Mouse (Mus musculus): ENCODE results near the gene Zfp385b. TPM values are rescaled to one million over a fixed set of nuclear protein-coding genes. Genes with fewer than 3 reads are reported as not detected.

The Zfp385b gene
- polyA plus RNA-seq, 1 experiment from 2014 or later = 6.8 TPM

DNA sequence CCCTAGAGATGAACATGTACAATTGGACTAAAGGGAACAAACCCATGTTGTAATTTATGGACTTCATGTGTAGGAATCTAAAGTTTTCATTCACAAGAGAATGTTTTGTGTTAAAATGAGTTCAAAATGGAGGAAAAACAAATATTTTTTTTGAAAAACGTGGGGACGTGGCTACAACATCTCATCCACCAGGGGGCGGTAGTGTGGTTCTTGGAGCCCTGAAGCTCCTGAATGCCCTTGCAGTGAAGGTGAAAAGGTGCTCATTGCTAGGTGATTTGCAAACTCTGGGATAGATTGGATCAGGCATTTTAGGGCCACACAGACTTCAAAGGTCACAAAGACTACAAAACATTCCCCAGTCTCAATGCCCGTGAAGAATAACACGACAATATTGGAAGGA, 432.9 kb downstream of the Zfp385b start:
- Histone ChIP-seq H3K36me3 (replicated peaks; ENCODE audit: insufficient read depth, low read length) (no peaks in the 10 kb centered on the region), H3K4me2 (ENCODE audit: low read depth, low read length) (no peak overlapping the region), H3K9ac (replicated peaks) (no peak overlapping the region), H3K27me3 (ENCODE audit: insufficient read depth, low read length) (no peaks in the 10 kb centered on the region), H3K4me3 (ENCODE audit: low read depth, low read length) (no peak overlapping the region), H3K4me1 (ENCODE audit: insufficient read depth) (no peaks in the 10 kb centered on the region), H3K27ac (ENCODE audit: low read depth) (no peak overlapping the region), H3K9me3 (ENCODE audit: low read length) (no peaks in the 10 kb centered on the region)
- peak; percentile 69 for DNase-seq
- TF ChIP-seq EP300 (IDR thresholded peaks at IDR 0.05; ENCODE audit: low read depth) (no peak), CTCF (IDR thresholded peaks at IDR 0.05; ENCODE audit: low read depth) (peak; percentile 75)
- 22% methylated on average over 5 of the region's 5 CpGs for WGBS (ENCODE audit: insufficient replicate concordance)
- no peak for ATAC-seq

- Histone ChIP-seq H3K27ac (ENCODE audit: low read depth) (no peak overlapping the region), H3K36me3 (replicated peaks; ENCODE audit: insufficient read depth, low read length) (no peaks in the 10 kb centered on the region), H3K4me1 (ENCODE audit: insufficient read depth) (no peaks in the 10 kb centered on the region), H3K9me3 (ENCODE audit: low read length) (no peaks in the 10 kb centered on the region), H3K27me3 (ENCODE audit: insufficient read depth, low read length) (no peaks in the 10 kb centered on the region), H3K4me3 (ENCODE audit: low read depth, low read length) (no peak overlapping the region), H3K4me2 (ENCODE audit: low read depth, low read length) (no peak overlapping the region), H3K9ac (replicated peaks) (no peak overlapping the region)
- TF ChIP-seq EP300 (IDR thresholded peaks at IDR 0.05; ENCODE audit: low read depth) (no peak), CTCF (IDR thresholded peaks at IDR 0.05; ENCODE audit: low read depth) (no peak)
- WGBS (ENCODE audit: insufficient replicate concordance) = 67% methylated on average over 5 of the region's 5 CpGs
- ATAC-seq (no peak), DNase-seq (no peak)
Measured at GRCm38 (mm10) chr2:77382766-77383165, 436.7 kb downstream of the Zfp385b start.

- no peak for ATAC-seq
- 86% methylated on average over 1 of the region's 1 CpGs for WGBS (ENCODE audit: insufficient replicate concordance)
- Histone ChIP-seq H3K9me3 (ENCODE audit: low read length) (no peaks in the 10 kb centered on the region), H3K4me2 (ENCODE audit: low read depth, low read length) (no peak overlapping the region), H3K27ac (ENCODE audit: low read depth) (no peak overlapping the region), H3K27me3 (ENCODE audit: insufficient read depth, low read length) (no peaks in the 10 kb centered on the region), H3K4me3 (ENCODE audit: low read depth, low read length) (no peak overlapping the region), H3K9ac (replicated peaks) (no peak overlapping the region), H3K4me1 (ENCODE audit: insufficient read depth) (no peaks in the 10 kb centered on the region), H3K36me3 (replicated peaks; ENCODE audit: insufficient read depth, low read length) (no peaks in the 10 kb centered on the region)
- no peak for DNase-seq
- TF ChIP-seq EP300 (IDR thresholded peaks at IDR 0.05; ENCODE audit: low read depth) (no peak), CTCF (IDR thresholded peaks at IDR 0.05; ENCODE audit: low read depth) (no peak)
Measured at GRCm38 (mm10) chr2:77379907-77380306, 439.5 kb downstream of the Zfp385b start.

DNA sequence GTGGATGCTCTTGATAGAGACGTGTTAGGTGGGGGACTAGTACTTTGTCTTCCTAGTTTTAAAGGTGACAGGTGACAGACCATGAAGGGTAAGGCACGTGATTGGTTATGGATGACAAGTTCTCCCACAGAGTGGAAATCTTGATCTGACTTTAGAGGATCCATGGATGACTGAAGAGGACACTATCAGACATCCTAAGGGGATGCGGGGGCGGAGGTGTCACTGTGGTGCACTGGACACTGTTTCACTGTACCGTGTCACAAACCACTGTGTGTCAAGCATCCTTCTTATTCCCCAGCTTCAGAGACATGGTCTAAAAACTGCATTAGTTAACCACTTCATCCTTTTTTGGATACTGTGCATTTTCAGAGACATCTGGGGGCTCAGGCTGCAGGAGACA, 440.1 kb downstream of the Zfp385b start:
- no peak for DNase-seq
- Histone ChIP-seq H3K36me3 (replicated peaks; ENCODE audit: insufficient read depth, low read length) (no peaks in the 10 kb centered on the region), H3K4me1 (ENCODE audit: insufficient read depth) (no peaks in the 10 kb centered on the region), H3K27me3 (ENCODE audit: insufficient read depth, low read length) (no peaks in the 10 kb centered on the region), H3K4me2 (ENCODE audit: low read depth, low read length) (no peak overlapping the region), H3K4me3 (ENCODE audit: low read depth, low read length) (no peak overlapping the region), H3K9ac (replicated peaks) (no peak overlapping the region), H3K9me3 (ENCODE audit: low read length) (no peaks in the 10 kb centered on the region), H3K27ac (ENCODE audit: low read depth) (no peak overlapping the region)
- TF ChIP-seq EP300 (IDR thresholded peaks at IDR 0.05; ENCODE audit: low read depth) (no peak), CTCF (IDR thresholded peaks at IDR 0.05; ENCODE audit: low read depth) (no peak)
- WGBS (ENCODE audit: insufficient replicate concordance) = 80% methylated on average over 5 of the region's 5 CpGs
- ATAC-seq = no peak

GRCm38 (mm10) chr2:77376823-77377222, 442.6 kb downstream of the Zfp385b start:
- no peak for TF ChIP-seq EP300 (IDR thresholded peaks at IDR 0.05; ENCODE audit: low read depth)
- no peak for TF ChIP-seq CTCF (IDR thresholded peaks at IDR 0.05; ENCODE audit: low read depth)
- Histone ChIP-seq H3K27ac (ENCODE audit: low read depth) (no peak overlapping the region), H3K4me1 (ENCODE audit: insufficient read depth) (no peaks in the 10 kb centered on the region), H3K36me3 (replicated peaks; ENCODE audit: insufficient read depth, low read length) (no peaks in the 10 kb centered on the region), H3K9me3 (ENCODE audit: low read length) (no peaks in the 10 kb centered on the region), H3K9ac (replicated peaks) (no peak overlapping the region), H3K4me3 (ENCODE audit: low read depth, low read length) (no peak overlapping the region), H3K27me3 (ENCODE audit: insufficient read depth, low read length) (no peaks in the 10 kb centered on the region), H3K4me2 (ENCODE audit: low read depth, low read length) (no peak overlapping the region)
- no peak for DNase-seq
- ATAC-seq = no peak
- 60% methylated on average over 9 of the region's 9 CpGs for WGBS (ENCODE audit: insufficient replicate concordance)

DNA sequence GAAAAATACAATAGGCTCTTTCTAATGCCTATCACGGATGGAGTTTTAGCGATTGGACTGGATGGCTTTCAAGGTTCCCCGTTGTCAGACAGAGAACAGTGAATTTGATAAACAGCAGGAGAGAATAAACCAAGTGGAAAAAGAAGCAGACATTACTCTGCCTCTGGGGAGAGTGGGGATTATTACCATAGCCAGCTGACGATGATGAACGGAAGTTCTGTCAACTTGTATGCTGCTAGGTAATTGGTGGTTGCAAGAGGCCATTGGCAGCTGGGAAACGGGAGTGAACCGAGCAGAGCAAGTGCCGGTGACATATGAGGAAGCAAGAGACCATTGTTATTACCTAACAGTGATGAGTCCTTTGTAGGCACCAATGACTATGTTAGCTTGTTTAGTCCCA, 444.3 kb downstream of the Zfp385b start:
- H3K36me3 ChIP-seq (replicated peaks; ENCODE audit: insufficient read depth, low read length) = no peaks in the 10 kb centered on the region
- ATAC-seq = no peak
- no peak overlapping the region for H3K9ac ChIP-seq (replicated peaks)
- H3K27ac ChIP-seq (ENCODE audit: low read depth) = no peak overlapping the region
- H3K4me3 ChIP-seq (ENCODE audit: low read depth, low read length) = no peak overlapping the region
- no peak overlapping the region for H3K4me2 ChIP-seq (ENCODE audit: low read depth, low read length)
- no peaks in the 10 kb centered on the region for H3K27me3 ChIP-seq (ENCODE audit: insufficient read depth, low read length)
- TF ChIP-seq EP300 (IDR thresholded peaks at IDR 0.05; ENCODE audit: low read depth) = no peak
- TF ChIP-seq CTCF (IDR thresholded peaks at IDR 0.05; ENCODE audit: low read depth) = no peak
- 82% methylated on average over 8 of the region's 8 CpGs for WGBS (ENCODE audit: insufficient replicate concordance)
- H3K4me1 ChIP-seq (ENCODE audit: insufficient read depth) = no peaks in the 10 kb centered on the region
- H3K9me3 ChIP-seq (ENCODE audit: low read length) = no peaks in the 10 kb centered on the region
- DNase-seq = no peak

- no peak overlapping the region for H3K4me3 ChIP-seq (ENCODE audit: low read depth, low read length)
- no peak for ATAC-seq
- 39% methylated on average over 4 of the region's 4 CpGs for WGBS (ENCODE audit: insufficient replicate concordance)
- TF ChIP-seq CTCF (IDR thresholded peaks at IDR 0.05; ENCODE audit: low read depth) (no peak), EP300 (IDR thresholded peaks at IDR 0.05; ENCODE audit: low read depth) (no peak)
- no peaks in the 10 kb centered on the region for H3K9me3 ChIP-seq (ENCODE audit: low read length)
- no peak overlapping the region for H3K27ac ChIP-seq (ENCODE audit: low read depth)
- H3K36me3 ChIP-seq (replicated peaks; ENCODE audit: insufficient read depth, low read length) = no peaks in the 10 kb centered on the region
- no peaks in the 10 kb centered on the region for H3K27me3 ChIP-seq (ENCODE audit: insufficient read depth, low read length)
- no peaks in the 10 kb centered on the region for H3K4me1 ChIP-seq (ENCODE audit: insufficient read depth)
- no peak for DNase-seq
- H3K9ac ChIP-seq (replicated peaks) = no peak overlapping the region
- no peak overlapping the region for H3K4me2 ChIP-seq (ENCODE audit: low read depth, low read length)
Measured at GRCm38 (mm10) chr2:77369174-77369573, 450.3 kb downstream of the Zfp385b start.

Other genes starting within 250 kb of the Zfp385b start
- gene Cwc22, start 126.7 kb upstream of the Zfp385b start, polyA plus RNA-seq (2015; fragmentation: Nextera tagmentation; extraction: Ambion mirVana) = 5.9 and 9.0 TPM in 2 replicates

Measured in liver, postnatal 0 days (tissue).